Mouse (Mus musculus) hindbrain, postnatal 0 days (tissue): Measurements from ENCODE around the gene Zfp106. TPM values are rescaled to one million over a fixed set of nuclear protein-coding genes. Genes with fewer than 3 reads are reported as not detected.

ENCODE experiments used
- ATAC-seq: fragments of 200-750 bp; cut with Nextera tagmentation; 2 replicates; pipeline ENCODE4 v1.8.0; 2017; ENCODE audit warnings: mild to moderate bottlenecking, moderate TSS enrichment, moderate library complexity
- DNase-seq: peaks from one replicate; pipeline ENCODE4 v3.0.0-alpha.2; 2015; ENCODE audit warnings: low spot score
- H3K27ac ChIP-seq: fragments of 300-500 bp; sonication (generic); 2 replicates; pipeline ENCODE4 v1.5.1; 2014; ENCODE audit warnings: mild to moderate bottlenecking
- H3K27me3 ChIP-seq: fragments of 300-500 bp; sonication (generic); 2 replicates; pipeline ENCODE4 v1.6.1; 2014; ENCODE audit warnings: low read length, mixed read lengths; ENCODE audit not compliant: insufficient read depth
- H3K36me3 ChIP-seq: fragments of 300-500 bp; sonication (generic); 2 replicates; pipeline ENCODE4 v1.6.1; 2014; ENCODE audit warnings: low read length, mixed read lengths; ENCODE audit not compliant: insufficient read depth
- H3K4me1 ChIP-seq: fragments of 300-500 bp; sonication (generic); 2 replicates; pipeline ENCODE4 v1.6.1; 2014; ENCODE audit warnings: antibody characterized with exemption, low read length, mixed read lengths; ENCODE audit not compliant: insufficient read depth
- H3K4me2 ChIP-seq: fragments of 300-500 bp; sonication (generic); 2 replicates; pipeline ENCODE4 v1.6.1; 2014; ENCODE audit warnings: low read depth, mild to moderate bottlenecking, low read length, moderate library complexity, mixed read lengths
- H3K4me3 ChIP-seq: fragments of 300-500 bp; sonication (generic); 2 replicates; pipeline ENCODE4 v1.5.1; 2014; ENCODE audit warnings: low read length
- H3K9ac ChIP-seq: fragments of 300-500 bp; sonication (generic); replicated peaks from 2 replicates; pipeline ENCODE4 v1.6.1; 2014; ENCODE audit warnings: mild to moderate bottlenecking, low read length, moderate library complexity, mixed read lengths
- H3K9me3 ChIP-seq: fragments of 300-500 bp; sonication (generic); 2 replicates; pipeline ENCODE4 v1.6.1; 2016; ENCODE audit warnings: low read length, mixed read lengths
- CTCF ChIP-seq: IDR thresholded peaks from 2 replicates; pipeline ENCODE4 v1.5.1; 2016; ENCODE audit warnings: antibody characterized with exemption, control low read depth, low read depth
- WGBS: fragments of 180-500 bp; shearing (Covaris S2); extraction: QIAGEN DNeasy Blood & Tissue Kit; methylation state at CpG from one replicate; pipeline ENCODE4 v1.1.7; 2014; 5-methylcytosine and 5-hydroxymethylcytosine counted together
- polyA plus RNA-seq: library from polyadenylated mRNA; unstranded; fragments of >200 nt; fragmentation: Nextera tagmentation; extraction: Ambion mirVana; gene quantifications from 2 replicates; pipeline ENCODE4 v1.2.1, GENCODE M21; 2015
- total RNA-seq: library from RNA; depleted of rRNA; stranded (reverse); fragments of >200 nt; gene quantifications from 2 replicates; pipeline ENCODE4 v1.2.3, GENCODE M21; 2014

Zfp106 gene
- total and polyA plus RNA-seq, 2 experiments from 2014 or later: 41.6 to 58.9 TPM

DNA sequence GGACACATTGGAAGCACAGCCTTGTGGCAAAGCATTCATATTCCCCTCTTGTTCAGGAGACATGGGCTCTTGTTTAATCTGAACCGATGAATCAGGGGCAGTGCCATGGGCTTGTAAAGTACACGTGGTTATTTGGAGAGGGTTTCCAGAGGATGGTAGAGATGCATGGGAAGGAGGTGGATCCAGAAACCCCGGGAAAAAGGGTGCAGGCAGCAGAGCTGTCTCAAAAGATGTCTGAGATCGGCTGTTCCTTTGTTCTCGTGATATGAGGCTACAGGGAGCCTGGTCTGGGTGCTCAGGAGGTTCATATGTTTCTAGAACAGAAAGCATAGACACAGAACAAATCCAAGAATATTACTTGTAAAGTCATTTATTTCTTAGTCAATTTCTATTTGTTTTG is 36.9 kb downstream of the Zfp106 start:
- TF ChIP-seq CTCF: no peak
- Histone ChIP-seq H3K9ac (no peak overlapping the region), H3K36me3 (peaks cover 65% of the 10 kb centered on the region), H3K27me3 (no peaks in the 10 kb centered on the region), H3K4me2 (no peak overlapping the region), H3K4me1 (no peaks in the 10 kb centered on the region), H3K4me3 (no peak overlapping the region), H3K27ac (no peak overlapping the region), H3K9me3 (no peaks in the 10 kb centered on the region)
- WGBS: 91% methylated on average over 5 of the region's 5 CpGs
- no peak for DNase-seq
- ATAC-seq: no peak

DNA sequence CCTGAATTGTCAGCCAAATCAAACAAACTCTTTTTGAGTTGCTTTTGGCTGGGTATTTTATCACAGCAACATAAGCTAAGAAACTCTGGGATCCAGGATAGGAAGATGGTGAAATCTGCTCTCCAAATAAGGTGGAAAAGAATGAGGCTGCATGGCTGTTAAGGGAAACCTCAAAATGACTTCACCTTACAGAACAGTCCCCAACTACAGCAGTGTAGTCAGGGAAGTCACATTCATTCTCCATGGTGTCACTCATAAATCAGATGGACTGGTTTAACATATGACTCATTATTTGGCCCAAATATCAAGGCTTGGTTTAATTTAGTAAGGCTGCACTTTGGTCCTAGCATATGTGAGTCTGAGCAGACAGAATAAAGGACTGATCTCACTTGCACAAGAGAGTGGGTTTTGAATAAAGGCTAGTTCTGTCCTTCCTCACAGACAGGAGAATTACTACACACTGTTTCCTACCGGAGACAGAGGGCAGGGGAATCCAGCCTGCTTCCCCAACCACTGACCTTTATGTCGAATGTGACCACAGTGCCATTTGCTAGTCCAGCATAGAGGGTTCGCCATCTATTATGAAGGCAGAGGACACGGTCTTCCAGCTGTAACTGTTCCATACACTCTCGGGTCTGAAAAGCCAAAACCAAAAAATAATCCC is 45.0 kb downstream of the Zfp106 start:
- Histone ChIP-seq H3K4me2 (no peak overlapping the region), H3K9ac (no peak overlapping the region), H3K27me3 (no peaks in the 10 kb centered on the region), H3K36me3 (peaks cover 51% of the 10 kb centered on the region), H3K4me1 (no peaks in the 10 kb centered on the region), H3K27ac (no peak overlapping the region), H3K4me3 (no peak overlapping the region), H3K9me3 (no peaks in the 10 kb centered on the region)
- no peak for ATAC-seq
- WGBS: 89% methylated on average over 5 of the region's 5 CpGs
- no peak for TF ChIP-seq CTCF
- DNase-seq: no peak

GRCm38 (mm10) chr2:120514181-120514580 is 49.5 kb downstream of the Zfp106 start:
- 92% methylated on average over 4 of the region's 4 CpGs for WGBS
- no peak overlapping the region for H3K27ac ChIP-seq
- peaks cover 55% of the 10 kb centered on the region for H3K36me3 ChIP-seq
- no peaks in the 10 kb centered on the region for H3K27me3 ChIP-seq
- no peak for ATAC-seq
- TF ChIP-seq CTCF: no peak
- no peak for DNase-seq
- H3K4me2 ChIP-seq: no peak overlapping the region
- no peak overlapping the region for H3K9ac ChIP-seq
- no peaks in the 10 kb centered on the region for H3K4me1 ChIP-seq
- no peak overlapping the region for H3K4me3 ChIP-seq
- H3K9me3 ChIP-seq: no peaks in the 10 kb centered on the region

DNA sequence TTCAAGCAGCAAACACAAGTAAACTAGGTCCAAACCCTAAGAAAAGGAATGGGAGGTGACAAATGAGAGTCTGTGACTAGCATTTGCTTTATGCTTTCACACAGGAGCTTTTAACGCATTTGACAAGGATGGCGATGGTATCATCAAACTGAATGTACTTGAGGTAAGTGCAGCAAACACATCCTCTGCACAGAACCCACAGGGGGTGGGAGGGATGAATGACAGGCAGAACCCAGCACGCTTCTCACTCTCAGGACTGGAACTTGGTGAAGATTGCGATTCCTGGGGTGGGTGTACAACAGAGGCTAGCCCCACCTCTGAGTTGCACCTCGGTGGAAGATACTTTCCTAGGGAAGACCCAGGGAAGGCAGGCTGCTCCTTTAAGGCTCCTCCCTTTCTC is 59.7 kb downstream of the Zfp106 start:
- H3K9me3 ChIP-seq: no peaks in the 10 kb centered on the region
- no peaks in the 10 kb centered on the region for H3K4me1 ChIP-seq
- H3K4me2 ChIP-seq: no peak overlapping the region
- H3K27me3 ChIP-seq: no peaks in the 10 kb centered on the region
- TF ChIP-seq CTCF: no peak
- H3K27ac ChIP-seq: no peak overlapping the region
- DNase-seq (no peak), ATAC-seq (no peak)
- no peak overlapping the region for H3K9ac ChIP-seq
- WGBS: 85% methylated on average over 5 of the region's 5 CpGs
- no peak overlapping the region for H3K4me3 ChIP-seq
- peaks cover 17% of the 10 kb centered on the region; the same call in 1 of the 2 replicates for H3K36me3 ChIP-seq

- H3K4me2 ChIP-seq: no peak overlapping the region
- no peaks in the 10 kb centered on the region for H3K9me3 ChIP-seq
- no peaks in the 10 kb centered on the region for H3K27me3 ChIP-seq
- 89% methylated on average over 6 of the region's 6 CpGs for WGBS
- no peak overlapping the region for H3K9ac ChIP-seq
- H3K4me1 ChIP-seq: no peaks in the 10 kb centered on the region
- TF ChIP-seq CTCF: no peak
- H3K36me3 ChIP-seq: peaks cover 13% of the 10 kb centered on the region; the same call in 1 of the 2 replicates
- DNase-seq (no peak), ATAC-seq (no peak)
- H3K4me3 ChIP-seq: no peak overlapping the region
- H3K27ac ChIP-seq: no peak overlapping the region
Measured at GRCm38 (mm10) chr2:120503094-120503493, 60.5 kb downstream of the Zfp106 start.

DNA sequence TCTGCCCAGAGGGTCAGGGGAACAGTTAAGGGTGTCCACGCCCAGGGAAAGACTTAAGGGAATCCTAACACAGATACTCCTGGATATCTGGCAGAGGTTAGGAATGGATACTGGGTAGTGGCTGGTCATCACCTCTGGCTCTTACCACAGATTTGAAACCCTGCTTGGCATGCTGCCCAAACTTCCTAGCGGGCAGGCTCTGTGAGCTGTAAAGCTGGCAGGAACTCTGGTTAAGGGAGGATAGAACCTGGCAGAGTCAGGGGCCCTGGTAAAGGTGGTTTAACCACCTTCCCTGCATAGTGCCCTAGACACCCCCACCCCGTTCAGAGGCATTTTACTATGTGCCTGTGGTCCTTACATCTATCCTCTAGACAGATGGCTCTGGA is 61.0 kb downstream of the Zfp106 start:
- DNase-seq: peak; percentile 16
- TF ChIP-seq CTCF: no peak
- Histone ChIP-seq H3K4me1 (no peaks in the 10 kb centered on the region), H3K4me3 (no peak overlapping the region), H3K27me3 (no peaks in the 10 kb centered on the region), H3K36me3 (peaks cover 13% of the 10 kb centered on the region; the same call in 1 of the 2 replicates), H3K9me3 (no peaks in the 10 kb centered on the region), H3K4me2 (no peak overlapping the region), H3K9ac (no peak overlapping the region), H3K27ac (no peak overlapping the region)
- ATAC-seq: no peak
- 63% methylated on average over 3 of the region's 3 CpGs for WGBS

- Histone ChIP-seq H3K9me3 (no peaks in the 10 kb centered on the region), H3K9ac (no peak overlapping the region), H3K4me2 (no peak overlapping the region), H3K27me3 (no peaks in the 10 kb centered on the region), H3K27ac (no peak overlapping the region), H3K36me3 (peaks cover 13% of the 10 kb centered on the region; the same call in 1 of the 2 replicates), H3K4me3 (no peak overlapping the region), H3K4me1 (no peaks in the 10 kb centered on the region)
- DNase-seq: no peak
- TF ChIP-seq CTCF: no peak
- 72% methylated on average over 13 of the region's 13 CpGs for WGBS
- ATAC-seq: no peak
Measured at GRCm38 (mm10) chr2:120501931-120502604, 61.6 kb downstream of the Zfp106 start.
